Mouse (Mus musculus) layer of hippocampus, postnatal 36 days (tissue): ENCODE measurements around the gene Dhrs1. TPM values are rescaled to one million over a fixed set of nuclear protein-coding genes. Genes with fewer than 3 reads are reported as not detected.
A peak's percentile ranks its signal among the peaks of the same experiment; 100 is the strongest.

Experiments used
- DNase-seq, 2 experiments: peaks; one replicate each; pipeline ENCODE4 v3.0.0; 2022
- total RNA-seq, 2 experiments: library from RNA; stranded (reverse); gene quantifications; 2 replicates each; pipeline ENCODE4 v1.2.3; 2021

The Dhrs1 gene
- total RNA-seq: 10 to 100 TPM; 82.7 to 83.2 TPM

DNA sequence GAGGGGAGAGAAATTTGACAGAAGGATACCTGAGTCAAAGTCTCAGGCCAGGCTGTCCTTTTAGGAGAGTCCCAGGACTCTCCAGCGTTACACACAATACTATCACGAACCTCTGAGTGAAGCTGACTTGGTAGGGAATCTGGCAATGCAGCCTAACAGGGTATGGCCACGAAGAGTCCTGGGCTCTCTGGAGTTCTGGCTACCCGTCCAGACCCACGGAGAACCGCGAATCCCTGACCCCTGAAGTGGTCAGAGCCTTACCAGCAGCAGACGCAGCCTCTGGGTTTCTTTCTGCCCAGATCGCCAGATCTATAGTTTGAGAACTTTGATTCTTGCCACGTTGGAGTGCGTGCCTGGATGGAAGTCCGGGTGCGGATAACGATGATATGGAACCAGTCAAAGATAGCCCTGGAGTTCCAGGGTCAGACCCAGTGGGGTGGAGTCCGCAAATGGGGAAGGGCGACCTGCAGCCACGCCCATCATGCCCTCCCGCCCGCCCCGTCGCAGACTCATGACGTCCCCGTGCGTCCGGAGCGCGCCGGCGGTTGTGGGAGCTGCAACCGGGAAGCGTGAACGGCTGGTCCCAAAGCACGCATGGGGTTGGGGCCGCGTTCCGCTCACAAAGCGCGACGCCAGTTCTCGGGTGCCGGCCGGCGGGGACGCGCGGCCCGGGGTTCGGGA is at the start of gene Dhrs1, which contains the start of gene Nop9:
Gene Dhrs1, minus strand, starts transcription at position 511 of the 681 bp plus-strand sequence.
Gene Nop9, plus strand, starts transcription at position 514 of the 681 bp plus-strand sequence.
- peak; percentile 81 to 85 for DNase-seq

DNA sequence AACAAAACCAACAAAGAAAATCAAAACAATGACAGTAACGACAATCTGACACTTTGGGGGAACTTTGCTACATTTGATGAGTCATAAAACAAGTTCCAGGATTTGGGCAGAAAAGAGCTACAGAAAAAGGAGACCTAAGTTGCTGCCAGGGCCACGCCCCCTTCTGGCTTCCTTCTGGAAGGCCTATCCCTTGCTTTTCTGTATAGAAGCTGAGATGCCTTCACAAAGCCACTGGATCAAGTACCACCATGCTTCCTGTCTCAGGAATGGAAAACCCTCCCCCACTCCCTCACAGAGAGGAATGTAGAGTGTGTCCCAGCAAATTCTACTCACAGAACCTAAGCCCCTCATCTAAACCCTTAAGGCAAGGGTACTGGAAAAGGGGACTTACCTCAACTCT is 48.5 kb upstream of the Dhrs1 start:
- DNase-seq: no peak

DNA sequence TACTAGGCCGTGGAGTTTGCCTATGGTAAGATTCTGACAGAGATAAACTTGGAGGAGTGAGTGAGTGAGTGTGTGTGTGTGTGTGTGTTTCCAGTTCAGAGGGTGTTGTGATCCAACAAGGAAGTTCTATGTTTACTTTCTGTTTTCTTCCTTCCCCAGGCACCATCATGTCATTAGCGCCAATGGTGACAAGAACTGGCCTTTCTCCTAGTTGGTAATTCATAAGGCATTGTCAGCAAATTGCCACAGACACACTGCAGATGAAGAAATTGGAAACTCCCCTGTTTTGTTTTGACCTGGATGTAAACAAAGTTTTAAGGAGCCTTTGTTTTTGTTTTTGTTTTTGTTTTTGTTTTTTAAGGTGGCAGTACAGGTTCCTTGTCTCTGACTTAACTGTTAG is 48.0 kb upstream of the Dhrs1 start:
- no peak for DNase-seq

DNA sequence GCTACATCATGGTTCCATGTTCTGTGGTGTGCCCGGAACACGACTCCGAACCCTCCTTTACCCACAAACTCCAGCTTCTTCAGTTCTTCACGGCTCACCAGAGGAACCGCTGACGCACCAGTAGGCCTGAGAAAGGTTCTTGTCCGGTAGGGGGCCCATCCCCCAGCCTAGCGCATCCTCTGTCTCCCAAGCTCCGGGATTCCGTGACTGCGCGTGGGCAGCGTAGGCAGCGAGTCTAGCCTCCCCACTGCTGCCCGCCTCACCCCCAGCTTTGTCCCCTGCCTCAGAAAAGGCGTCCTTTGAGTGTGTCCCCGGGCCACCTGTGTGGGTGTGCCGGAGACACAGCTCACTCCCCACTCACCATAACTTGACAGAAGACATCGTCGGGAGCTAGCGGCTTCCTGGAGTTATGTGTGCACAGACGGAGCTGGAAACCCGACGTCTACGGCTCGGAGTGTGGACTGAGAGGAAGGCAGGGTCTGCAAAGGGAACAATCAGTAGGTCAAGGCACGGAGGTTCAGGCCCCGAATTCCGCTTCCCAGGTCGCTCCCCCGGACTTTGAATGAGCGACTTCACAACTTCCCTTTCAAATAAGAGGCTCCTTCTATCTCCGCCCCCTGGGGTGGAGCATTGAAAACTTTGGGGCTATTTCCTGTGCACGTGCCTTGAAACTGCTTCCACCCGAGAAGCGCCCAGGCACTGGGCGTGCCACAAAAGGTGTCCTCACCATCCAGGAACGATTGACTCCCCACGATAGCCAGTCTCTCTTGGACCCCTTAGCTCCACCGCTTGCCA is 43.0 kb upstream of the Dhrs1 start, which contains the start of gene Ripk3:
Gene Ripk3, minus strand, starts transcription at position 610 of the 795 bp plus-strand sequence.
- no peak for DNase-seq

DNA sequence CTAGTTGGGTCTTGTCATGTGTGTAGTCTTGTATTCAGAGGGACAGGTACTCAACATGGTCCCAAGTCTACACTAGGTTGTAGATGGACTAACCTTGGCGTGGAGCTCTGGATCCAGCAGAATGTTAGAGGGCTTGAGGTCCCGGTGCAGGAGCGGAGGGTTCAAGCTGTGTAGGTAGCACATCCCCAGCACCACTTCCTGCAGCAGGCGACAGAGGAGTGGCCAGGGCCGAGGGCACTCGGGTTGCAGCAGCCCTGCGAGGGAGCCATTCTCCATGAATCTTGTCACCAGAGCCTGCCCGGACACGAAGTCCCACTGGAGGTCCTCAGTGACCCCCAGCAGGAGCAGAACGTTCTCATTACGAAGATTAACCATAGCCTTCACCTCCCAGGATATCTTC is 42.2 kb upstream of the Dhrs1 start:
- no peak for DNase-seq

DNA sequence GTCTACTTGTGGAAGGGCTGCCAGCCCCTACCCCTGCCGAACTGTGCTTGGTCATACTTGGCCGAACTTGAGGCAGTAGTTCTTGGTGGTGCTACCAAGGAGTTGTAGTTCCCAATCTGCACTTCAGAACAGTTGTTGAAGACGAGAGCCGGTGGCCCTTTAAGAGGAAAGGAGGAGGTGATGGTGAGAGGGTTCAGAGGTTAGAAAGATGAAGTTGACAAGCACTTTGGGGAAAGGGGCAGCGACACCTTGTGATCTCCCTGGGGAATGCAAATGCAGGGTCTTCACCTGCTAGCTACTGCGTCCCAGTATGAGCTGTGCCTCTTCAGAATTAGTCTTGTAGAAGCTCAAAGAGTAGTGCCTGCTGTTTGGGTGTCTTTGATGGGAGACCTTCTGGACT is 39.7 kb upstream of the Dhrs1 start:
- DNase-seq: no peak

DNA sequence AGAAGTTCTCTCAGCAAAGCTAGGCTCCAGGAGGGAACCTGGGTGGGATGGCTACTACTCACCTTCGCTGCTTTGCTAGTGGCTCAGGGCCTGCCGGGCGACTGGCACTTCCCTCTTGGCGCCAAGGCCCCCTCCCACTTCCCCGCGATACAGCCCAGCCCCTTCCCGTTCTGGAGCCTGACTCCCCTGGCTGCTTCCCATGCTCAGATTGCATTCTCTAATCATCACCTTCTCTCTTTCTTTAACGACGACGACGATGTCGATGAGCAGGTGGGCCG is 38.4 kb upstream of the Dhrs1 start, which contains the start of gene Adcy4:
Gene Adcy4, minus strand, starts transcription at position 138 of the 278 bp plus-strand sequence.
- DNase-seq: no peak

DNA sequence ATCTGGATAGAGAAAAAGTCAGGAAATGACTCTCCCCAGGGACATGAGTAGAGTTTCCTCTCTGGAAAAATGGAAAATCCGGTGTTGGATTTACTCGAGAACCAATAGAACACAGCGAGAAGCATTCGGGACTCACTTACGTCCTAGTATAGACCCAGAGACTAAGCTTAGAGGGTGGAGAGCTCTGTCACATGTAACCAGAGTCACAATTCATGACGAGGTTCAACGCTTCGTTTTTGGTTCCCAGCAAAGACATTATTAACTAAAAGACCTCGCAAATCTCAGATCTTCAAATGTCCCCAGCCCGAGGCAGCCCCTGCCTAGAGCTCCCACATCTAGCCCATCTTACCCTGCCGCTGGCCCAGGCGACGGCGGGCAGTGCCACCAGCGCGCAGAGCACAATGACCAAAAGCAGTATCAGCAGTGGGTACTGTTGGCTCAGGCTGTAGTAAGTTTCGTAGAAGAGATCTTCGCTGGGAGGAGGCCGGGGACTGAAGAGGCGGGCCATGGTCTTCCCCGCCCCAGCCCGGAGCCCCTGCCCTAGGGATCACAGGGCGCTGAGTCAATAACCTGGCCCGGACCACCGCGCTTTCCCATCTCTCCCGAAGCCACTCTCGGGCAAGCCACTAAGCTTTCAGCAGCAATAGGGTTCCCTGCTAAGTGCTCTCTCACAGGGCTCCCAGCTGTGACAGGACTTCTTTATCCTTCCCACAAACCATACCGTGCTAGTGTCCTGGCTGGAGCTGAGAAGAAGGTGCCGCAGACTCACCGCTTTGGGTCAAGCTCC is 37.9 kb upstream of the Dhrs1 start:
- DNase-seq: no peak

DNA sequence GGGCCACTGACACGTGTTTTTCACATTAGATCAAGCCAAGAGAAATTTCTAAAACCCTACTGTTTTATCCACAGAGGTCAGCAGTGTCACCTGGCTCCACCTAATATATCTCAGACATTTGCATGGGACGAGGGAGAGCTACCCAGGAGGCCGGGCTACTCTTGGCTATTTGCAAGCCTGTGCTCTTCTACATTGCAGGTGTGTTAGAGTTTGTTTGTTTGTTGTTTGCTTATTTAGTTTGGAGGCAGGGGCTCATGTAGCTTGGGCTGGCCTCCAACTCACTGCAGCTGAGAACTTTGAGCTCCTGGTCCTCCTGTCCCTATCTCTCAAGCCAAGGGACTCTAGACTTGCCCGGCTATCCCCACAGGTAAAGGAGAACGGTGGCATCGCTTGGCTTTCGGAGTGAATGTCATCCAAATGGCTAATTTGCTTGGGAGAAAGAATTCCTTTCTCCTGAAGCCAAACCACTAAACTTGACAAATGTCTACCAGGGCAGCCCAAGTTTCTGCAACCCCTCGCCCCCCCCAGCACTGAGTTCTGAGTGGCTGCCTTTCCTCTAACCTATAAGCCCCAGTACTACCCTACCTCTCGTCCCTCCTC is 37.0 kb upstream of the Dhrs1 start:
- DNase-seq: no peak

DNA sequence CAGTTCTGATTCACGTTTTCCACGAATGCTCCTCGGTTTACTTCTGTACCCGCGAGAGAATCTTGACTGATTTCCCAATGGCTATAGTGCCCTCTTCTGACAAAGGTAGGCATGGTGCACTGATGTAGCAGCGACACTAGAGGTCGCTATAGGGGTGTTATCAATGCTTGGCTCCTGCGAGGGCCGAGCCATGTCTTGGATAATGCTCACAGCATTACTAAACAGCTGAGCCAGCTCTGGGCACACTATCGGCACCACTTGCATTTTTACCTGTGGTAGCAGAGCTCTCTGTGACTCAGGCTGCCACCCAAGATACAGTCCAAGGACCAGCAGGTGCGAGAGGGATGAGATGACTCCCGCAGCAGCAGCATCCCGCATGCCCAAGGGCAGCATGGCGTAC is 35.8 kb upstream of the Dhrs1 start:
- DNase-seq: peak in 1 of 2 experiments; percentile 43

DNA sequence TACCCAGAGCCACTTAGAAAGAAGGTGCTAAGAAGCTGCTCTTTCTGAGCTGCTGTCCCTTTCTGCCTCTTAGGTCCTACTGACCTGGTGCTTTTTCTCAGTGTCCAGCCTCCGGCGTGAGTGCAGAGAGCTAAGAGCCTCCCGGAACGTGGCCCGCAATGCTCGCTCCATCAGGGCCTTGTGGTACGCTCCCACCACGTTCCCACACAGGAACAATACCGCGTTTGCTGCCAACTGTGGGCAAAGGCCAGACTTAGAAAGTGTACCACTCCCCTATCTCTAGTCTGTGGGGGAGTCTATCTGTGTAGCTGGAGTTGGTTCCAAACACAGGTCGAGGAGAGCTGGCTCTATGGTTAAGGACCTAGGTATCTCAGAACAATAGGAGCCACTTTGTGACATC is 35.2 kb upstream of the Dhrs1 start:
- no peak for DNase-seq

DNA sequence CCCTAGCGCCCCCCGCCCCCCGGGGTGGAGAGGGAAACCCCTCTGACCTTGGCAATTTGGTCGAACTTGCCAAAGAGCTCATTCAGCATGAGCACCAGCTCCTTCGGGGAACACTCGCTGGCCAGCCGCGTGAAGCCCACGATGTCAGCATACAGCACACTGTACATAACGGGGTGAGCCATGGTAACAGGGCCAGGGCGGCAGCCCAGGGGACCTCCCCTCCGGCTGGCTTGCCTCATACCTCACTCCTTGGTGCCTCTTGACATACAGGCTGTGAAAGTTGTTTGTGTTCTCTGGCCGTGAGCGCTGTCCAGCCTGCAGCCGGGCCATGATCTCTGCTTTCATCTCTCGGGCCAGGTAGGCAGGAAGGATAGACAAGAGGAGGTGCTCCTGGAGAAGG is 34.2 kb upstream of the Dhrs1 start:
- no peak for DNase-seq

DNA sequence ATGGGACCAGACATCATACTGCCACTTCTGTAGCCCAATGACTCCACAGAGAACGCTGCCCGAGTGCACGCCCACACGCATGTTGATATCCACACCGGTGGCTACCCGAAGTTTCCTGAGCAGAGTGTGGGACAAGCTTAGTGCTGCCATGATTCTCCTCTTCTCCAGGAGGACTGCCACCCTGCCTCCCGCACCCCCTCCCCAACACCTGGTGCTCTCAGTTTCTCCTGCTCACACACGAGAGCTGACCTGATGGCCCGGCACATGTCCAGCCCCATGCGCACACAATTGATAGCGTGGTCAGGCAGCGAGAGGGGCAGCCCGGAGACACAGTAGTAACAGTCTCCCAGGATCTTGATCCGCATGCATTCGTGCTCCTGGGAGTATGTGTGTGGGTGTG is 33.2 kb upstream of the Dhrs1 start:
- no peak for DNase-seq

DNA sequence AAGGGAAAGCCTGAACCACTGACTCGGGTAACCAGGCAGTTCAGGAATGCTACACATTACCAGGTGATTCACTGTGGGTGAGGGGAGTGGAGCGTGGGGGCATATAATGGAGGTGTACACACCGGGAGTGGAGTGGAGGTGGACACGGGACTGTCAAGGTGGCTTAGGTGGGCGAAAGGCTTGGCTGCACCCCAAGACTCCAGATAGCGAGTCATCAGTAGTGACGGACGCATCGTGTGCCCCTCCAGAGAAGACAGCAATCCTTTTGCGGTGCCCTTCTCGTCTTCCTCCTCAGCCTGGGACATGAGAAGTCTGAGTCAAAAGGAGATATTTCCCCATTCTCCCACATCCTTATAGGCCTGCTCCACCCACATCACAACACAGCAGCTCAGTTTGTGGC is 32.3 kb upstream of the Dhrs1 start:
- no peak for DNase-seq

DNA sequence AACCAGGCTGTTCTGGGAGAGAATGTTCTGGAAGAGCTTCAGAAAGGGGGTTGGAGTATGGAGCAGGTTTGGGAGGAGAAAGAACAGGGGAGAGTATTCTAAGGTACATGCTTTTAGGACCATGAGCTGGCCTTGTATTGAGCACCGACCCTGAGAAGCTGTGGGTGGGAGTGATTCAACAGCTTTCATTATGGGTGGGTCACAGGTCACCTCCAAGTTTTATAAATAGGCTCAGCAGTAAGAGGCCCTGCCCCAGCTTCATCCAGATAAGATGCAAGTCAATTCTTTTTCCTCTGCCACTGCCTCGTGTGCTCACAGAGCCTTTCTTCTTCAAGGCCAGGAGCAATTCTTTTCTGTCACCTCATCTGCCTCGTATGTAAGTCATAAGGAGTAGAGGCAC is 31.7 kb upstream of the Dhrs1 start:
- no peak for DNase-seq

DNA sequence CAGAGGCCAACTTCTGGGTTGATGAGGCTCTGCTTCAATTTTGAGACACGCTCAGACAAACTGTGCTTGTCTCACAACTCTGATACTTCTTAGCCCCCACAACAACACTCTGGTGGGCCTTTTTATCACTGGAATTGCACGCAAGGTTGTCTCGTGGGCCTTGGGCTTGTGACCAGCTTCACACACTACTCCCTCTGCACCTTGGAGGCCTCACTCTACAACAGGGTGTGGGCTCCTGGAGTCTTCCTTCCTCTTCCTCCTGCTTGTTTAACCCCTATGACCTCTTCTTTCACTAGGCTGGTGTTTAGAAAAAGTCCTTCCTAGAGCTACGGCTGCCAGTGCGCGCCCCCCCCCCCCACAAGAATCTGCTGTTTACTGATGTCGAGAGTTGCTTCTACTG is 31.2 kb upstream of the Dhrs1 start:
- no peak for DNase-seq

DNA sequence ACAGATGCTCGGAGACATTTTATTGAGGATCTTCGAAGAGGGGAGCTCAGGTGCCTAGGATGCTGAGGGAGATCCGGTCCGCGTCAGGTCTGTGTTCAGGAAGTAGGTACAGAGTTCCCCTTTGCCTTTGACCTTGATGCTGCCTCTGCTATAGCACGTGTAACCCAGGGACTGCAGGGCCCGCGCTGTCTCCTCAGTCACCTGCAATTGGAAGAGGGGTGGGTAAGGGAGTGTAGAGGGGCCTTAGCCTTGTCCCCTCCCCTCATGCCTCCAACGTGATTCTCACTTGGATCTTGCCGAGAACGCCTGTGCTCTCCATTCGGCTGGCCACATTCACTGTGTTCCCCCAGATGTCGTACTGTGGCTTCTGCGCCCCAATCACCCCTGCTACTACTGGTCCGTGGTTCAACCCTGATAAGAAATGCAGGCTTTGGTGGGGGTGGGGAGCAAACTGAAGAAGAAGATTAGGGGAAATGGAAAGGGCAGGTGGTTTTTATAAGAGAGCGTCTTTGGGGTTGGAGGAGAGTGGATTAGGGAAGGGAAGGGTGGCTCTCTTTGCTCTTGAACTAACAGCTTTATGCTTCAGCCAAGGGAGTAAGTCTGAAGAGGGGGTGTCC is 23.7 kb upstream of the Dhrs1 start:
- DNase-seq: no peak

DNA sequence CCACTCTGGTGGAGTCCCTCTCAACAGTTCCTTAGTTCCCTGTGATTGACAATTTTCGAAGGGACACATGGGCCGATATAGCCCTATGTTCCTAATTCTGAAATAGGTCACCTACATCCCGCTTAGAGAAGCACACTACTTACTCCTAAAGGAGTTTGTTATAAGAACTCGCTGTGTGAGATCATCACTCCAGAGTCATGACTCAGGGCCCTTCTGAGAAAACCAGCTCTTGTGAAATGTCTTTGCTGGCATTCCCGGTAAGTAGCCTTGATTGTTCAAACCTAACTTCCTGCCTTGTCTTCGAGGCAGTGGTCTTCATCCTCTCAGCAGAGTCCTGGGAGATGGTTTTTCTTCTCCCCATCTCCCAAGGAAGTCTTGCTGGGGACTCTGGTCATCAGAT is 23.1 kb upstream of the Dhrs1 start:
- DNase-seq: no peak

DNA sequence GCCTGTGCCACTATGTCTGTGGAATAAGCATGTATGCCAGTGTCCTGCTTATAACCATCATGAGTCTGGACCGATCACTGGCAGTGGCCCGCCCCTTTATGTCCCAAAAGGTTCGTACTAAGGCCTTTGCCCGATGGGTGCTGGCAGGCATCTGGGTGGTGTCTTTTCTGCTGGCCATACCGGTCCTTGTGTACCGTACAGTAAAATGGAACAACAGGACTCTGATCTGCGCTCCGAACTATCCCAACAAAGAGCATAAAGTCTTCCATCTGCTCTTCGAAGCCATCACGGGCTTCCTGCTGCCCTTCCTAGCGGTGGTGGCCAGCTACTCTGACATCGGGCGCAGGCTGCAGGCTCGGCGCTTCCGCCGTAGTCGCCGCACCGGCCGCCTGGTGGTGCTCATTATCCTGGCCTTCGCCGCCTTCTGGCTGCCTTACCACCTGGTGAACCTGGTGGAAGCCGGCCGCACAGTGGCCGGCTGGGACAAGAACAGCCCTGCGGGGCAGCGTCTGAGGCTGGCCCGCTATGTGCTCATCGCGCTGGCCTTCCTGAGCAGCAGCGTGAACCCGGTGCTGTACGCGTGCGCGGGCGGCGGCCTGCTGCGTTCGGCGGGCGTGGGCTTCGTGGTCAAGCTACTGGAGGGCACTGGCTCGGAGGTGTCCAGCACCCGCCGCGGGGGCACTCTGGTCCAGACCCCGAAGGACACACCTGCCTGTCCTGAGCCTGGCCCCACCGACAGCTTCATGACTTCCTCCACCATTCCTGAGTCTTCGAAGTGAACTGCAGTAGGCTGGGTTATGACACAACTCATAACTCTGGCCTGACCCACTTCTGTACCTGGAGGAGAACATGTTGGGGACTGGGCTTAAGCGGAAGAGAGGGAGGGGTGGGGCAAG is 22.3 kb upstream of the Dhrs1 start:
- no peak for DNase-seq

DNA sequence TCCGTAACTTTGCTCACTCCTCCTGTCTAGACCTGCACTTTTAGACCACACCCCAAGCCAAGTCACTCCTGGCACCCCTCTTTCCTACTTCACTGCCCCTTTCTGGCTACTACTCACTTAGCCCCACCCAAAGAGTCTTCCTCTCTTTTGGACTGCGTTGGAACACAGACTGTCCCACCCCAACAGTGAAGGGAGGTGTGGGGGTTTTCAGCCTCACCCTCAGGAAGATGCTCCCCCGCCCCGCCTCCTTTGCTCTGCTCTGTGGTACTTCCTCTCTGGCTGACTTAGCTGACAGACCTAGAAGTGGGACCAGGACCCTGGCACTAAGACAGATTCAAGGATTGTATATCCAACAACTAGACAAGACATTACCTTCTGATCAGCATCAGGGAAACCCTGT is 20.2 kb upstream of the Dhrs1 start, which contains the start of gene Ltb4r1:
Gene Ltb4r1, plus strand, starts transcription at position 267 of the 400 bp plus-strand sequence.
- no peak for DNase-seq

DNA sequence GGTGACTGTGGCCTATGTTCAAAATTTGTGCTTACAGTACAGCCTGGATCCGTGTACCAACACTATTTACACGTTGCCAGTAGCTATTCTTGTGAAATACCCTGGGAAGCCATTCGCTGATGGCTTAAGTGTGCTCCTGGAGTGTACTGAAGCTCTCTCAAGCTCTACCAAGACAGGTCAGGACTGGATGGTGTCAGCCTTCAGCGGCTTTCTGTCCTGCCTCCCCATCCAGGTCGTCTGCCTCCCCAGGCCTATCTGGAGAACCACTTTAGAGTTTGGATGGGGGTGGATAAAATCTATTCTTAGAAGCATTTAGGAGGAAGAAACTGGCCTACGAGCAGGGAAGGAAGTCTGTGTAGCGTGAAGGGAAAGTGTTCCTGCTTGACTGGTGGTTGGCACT is 17.7 kb upstream of the Dhrs1 start:
- no peak for DNase-seq
